Mouse (Mus musculus) brain, embryonic 14.5 days (tissue): ENCODE results near the gene 1810055G02Rik.

Experiments
- CTCF ChIP-seq: fragments of 200-500 bp; IDR thresholded peaks from 2 replicates; pipeline ENCODE4 v1.5.1; 2012; ENCODE audit warnings: inconsistent platforms, mild to moderate bottlenecking, moderate library complexity, borderline replicate concordance; ENCODE audit not compliant: insufficient read depth, insufficient read length; ENCODE audit errors: extremely low read depth
- POLR2A ChIP-seq: fragments of 200-500 bp; IDR thresholded peaks from 2 replicates; pipeline ENCODE4 v1.6.1; 2012; ENCODE audit warnings: mild to moderate bottlenecking, inconsistent platforms, borderline replicate concordance; ENCODE audit not compliant: poor library complexity, insufficient read depth, insufficient read length, severe bottlenecking; ENCODE audit errors: extremely low read depth

GRCm38 (mm10) chr19:3692414-3693145 lies 15.5 kb upstream of the 1810055G02Rik start:
- TF ChIP-seq CTCF (no peak), POLR2A (no peak)
